Mouse (Mus musculus) midbrain, embryonic 11.5 days (tissue): ENCODE results near the gene Tapbp. TPM values are rescaled to one million over a fixed set of nuclear protein-coding genes. Genes with fewer than 3 reads are reported as not detected.

Experiments
- ATAC-seq: fragments of 200-750 bp; cut with Nextera tagmentation; 2 replicates; pipeline ENCODE4 v1.8.0; 2017; ENCODE audit warnings: moderate TSS enrichment, moderate library complexity; ENCODE audit not compliant: low FRiP score
- DNase-seq: peaks from one replicate; pipeline ENCODE4 v3.0.0; 2015; ENCODE audit warnings: low spot score; ENCODE audit errors: missing footprints
- H3K27ac ChIP-seq: fragments of 300-500 bp; sonication (generic); 2 replicates; pipeline ENCODE4 v1.5.1; 2014; ENCODE audit warnings: low read depth, low read length
- H3K27me3 ChIP-seq: fragments of 300-500 bp; sonication (generic); 2 replicates; pipeline ENCODE4 v1.6.1; 2014; ENCODE audit warnings: mild to moderate bottlenecking, low read length, moderate library complexity, mixed read lengths; ENCODE audit not compliant: control insufficient read depth, insufficient read depth
- H3K36me3 ChIP-seq: fragments of 300-500 bp; sonication (generic); 2 replicates; pipeline ENCODE4 v1.6.1; 2014; ENCODE audit warnings: mild to moderate bottlenecking, low read length, moderate library complexity, mixed read lengths; ENCODE audit not compliant: control insufficient read depth, insufficient read depth
- H3K4me1 ChIP-seq: fragments of 300-500 bp; sonication (generic); 2 replicates; pipeline ENCODE4 v1.6.1; 2014; ENCODE audit warnings: low read length; ENCODE audit not compliant: control insufficient read depth, insufficient read depth
- H3K4me2 ChIP-seq: fragments of 300-500 bp; sonication (generic); 2 replicates; pipeline ENCODE4 v1.6.1; 2014; ENCODE audit warnings: mild to moderate bottlenecking, moderate library complexity
- H3K4me3 ChIP-seq: fragments of 300-500 bp; sonication (generic); 2 replicates; pipeline ENCODE4 v1.5.1; 2014; ENCODE audit warnings: low read depth, low read length
- H3K9ac ChIP-seq: fragments of 300-500 bp; sonication (generic); 2 replicates; pipeline ENCODE4 v1.6.1; 2014; ENCODE audit warnings: low read length
- H3K9me3 ChIP-seq: fragments of 300-500 bp; sonication (generic); 2 replicates; pipeline ENCODE4 v1.6.1; 2016; ENCODE audit warnings: low read length; ENCODE audit not compliant: control insufficient read depth
- WGBS: fragments of 180-500 bp; shearing (Covaris S2); extraction: QIAGEN DNeasy Blood & Tissue Kit; methylation state at CpG from one replicate; pipeline ENCODE4 v1.1.7; 2014; 5-methylcytosine and 5-hydroxymethylcytosine counted together
- polyA plus RNA-seq: library from polyadenylated mRNA; unstranded; fragments of >200 nt; fragmentation: Nextera tagmentation; extraction: Ambion mirVana; gene quantifications from 2 replicates; pipeline ENCODE4 v1.2.1, GENCODE M21; 2014

Gene Tapbp
- polyA plus RNA-seq, 1 experiment from 2014 or later: 14.8 TPM

- peaks cover 28% of the 10 kb centered on the region for H3K36me3 ChIP-seq
- peak; percentile 48 for ATAC-seq
These were observed 39.2 kb downstream of the Tapbp start for GRCm38 (mm10) chr17:33954646-33955554.

DNA sequence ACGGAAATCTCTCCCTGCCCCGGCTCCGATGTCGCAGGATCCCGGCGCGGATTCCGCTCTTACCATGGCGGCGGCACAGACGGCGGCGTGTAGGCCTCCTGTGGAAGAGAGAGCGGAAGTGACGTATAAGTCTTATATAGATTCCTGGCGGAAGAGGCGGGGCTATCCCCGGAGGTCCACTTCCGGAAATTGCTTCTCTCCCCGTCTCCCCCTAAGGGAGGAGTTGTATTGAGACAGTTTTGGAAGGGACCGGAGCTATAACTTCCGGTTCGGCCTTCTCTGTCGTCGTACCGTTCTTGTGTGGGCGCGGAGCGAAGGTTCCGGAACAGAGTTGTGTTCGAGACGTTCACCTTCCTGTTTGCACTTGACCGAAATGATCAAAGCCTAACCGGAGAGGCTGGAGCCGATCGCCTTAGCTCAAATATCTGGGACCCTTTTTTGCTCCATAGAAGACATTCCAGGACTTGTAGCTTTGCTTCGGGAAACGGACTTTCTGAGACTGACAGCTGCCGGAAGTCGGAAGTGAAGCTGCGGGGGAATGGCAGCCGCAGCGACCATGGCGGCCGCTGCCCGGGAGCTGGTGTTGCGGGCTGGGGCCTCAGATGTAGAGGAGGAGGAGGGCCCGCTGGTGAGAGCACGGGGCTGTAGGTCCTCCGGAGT, 40.0 kb downstream of the Tapbp start, which contains the start of the genes Vps52 and Rps18:
Vps52 (plus strand) TSS at position 258 of the 660 bp plus-strand sequence.
Rps18 (minus strand) TSS at position 447 of the 660 bp plus-strand sequence.
- H3K9ac ChIP-seq: peak within 1 kb of the TSS; percentile 99
- DNase-seq (peak; percentile 100), ATAC-seq (peak; percentile 88)
- peak within 1 kb of the TSS; percentile 84 for H3K27ac ChIP-seq
- under 1% methylated on average over 50 of the region's 50 CpGs for WGBS
- peak within 1 kb of the TSS; percentile 98 for H3K4me3 ChIP-seq
- H3K9me3 ChIP-seq: no peaks in the 10 kb centered on the region
- peaks cover 24% of the 10 kb centered on the region for H3K36me3 ChIP-seq
- H3K27me3 ChIP-seq: no peaks in the 10 kb centered on the region
- H3K4me2 ChIP-seq: peak within 1 kb of the TSS; percentile 99
- peaks cover 44% of the 10 kb centered on the region for H3K4me1 ChIP-seq

More at GRCm38 (mm10) chr17:33954646-33955554, 39.2 kb downstream of the Tapbp start:
- DNase-seq: peak; percentile 83
- Histone ChIP-seq H3K9me3 (no peaks in the 10 kb centered on the region), H3K9ac (peak overlapping the region; percentile 99), H3K4me3 (peak overlapping the region; percentile 98), H3K27ac (peak overlapping the region; percentile 84), H3K4me2 (peak overlapping the region; percentile 99), H3K4me1 (peaks cover 44% of the 10 kb centered on the region), H3K27me3 (no peaks in the 10 kb centered on the region)
- 1% methylated on average over 33 of the region's 33 CpGs for WGBS

- H3K27me3 ChIP-seq: no peaks in the 10 kb centered on the region
- H3K4me3 ChIP-seq: peak overlapping the region; percentile 98
- DNase-seq (no peak), ATAC-seq (no peak)
- 9% methylated on average over 10 of the region's 10 CpGs for WGBS
- H3K36me3 ChIP-seq: peaks cover 24% of the 10 kb centered on the region
- no peak overlapping the region for H3K27ac ChIP-seq
- peak overlapping the region; percentile 82 for H3K9ac ChIP-seq
- H3K9me3 ChIP-seq: no peaks in the 10 kb centered on the region
- peak overlapping the region; percentile 78 for H3K4me2 ChIP-seq
- H3K4me1 ChIP-seq: peaks cover 38% of the 10 kb centered on the region
These were observed 40.6 kb downstream of the Tapbp start for GRCm38 (mm10) chr17:33956336-33956735.

GRCm38 (mm10) chr17:33957493-33957892, 41.8 kb downstream of the Tapbp start:
- H3K4me1 ChIP-seq: peaks cover 28% of the 10 kb centered on the region
- no peak for DNase-seq
- H3K4me2 ChIP-seq: no peak overlapping the region
- no peaks in the 10 kb centered on the region for H3K9me3 ChIP-seq
- H3K27ac ChIP-seq: no peak overlapping the region
- H3K4me3 ChIP-seq: no peak overlapping the region
- ATAC-seq: no peak
- H3K36me3 ChIP-seq: peaks cover 18% of the 10 kb centered on the region; the same call in 1 of the 2 replicates
- H3K27me3 ChIP-seq: no peaks in the 10 kb centered on the region
- 84% methylated on average over 6 of the region's 6 CpGs for WGBS
- no peak overlapping the region for H3K9ac ChIP-seq

- peaks cover 16% of the 10 kb centered on the region for H3K36me3 ChIP-seq
- H3K27ac ChIP-seq: no peak overlapping the region
- 95% methylated on average over 11 of the region's 11 CpGs for WGBS
These were observed 42.8 kb downstream of the Tapbp start for GRCm38 (mm10) chr17:33958451-33958850.

GRCm38 (mm10) chr17:33959135-33959534, 43.4 kb downstream of the Tapbp start:
- Histone ChIP-seq H3K9ac (no peak overlapping the region), H3K4me1 (peaks cover 14% of the 10 kb centered on the region), H3K36me3 (peaks cover 15% of the 10 kb centered on the region), H3K27me3 (no peaks in the 10 kb centered on the region), H3K4me3 (no peak overlapping the region), H3K9me3 (no peaks in the 10 kb centered on the region), H3K27ac (no peak overlapping the region), H3K4me2 (no peak overlapping the region)
- no peak for DNase-seq
- ATAC-seq: no peak
- WGBS: 93% methylated on average over 13 of the region's 13 CpGs

More at GRCm38 (mm10) chr17:33958451-33958850, 42.8 kb downstream of the Tapbp start:
- Histone ChIP-seq H3K9me3 (no peaks in the 10 kb centered on the region), H3K9ac (no peak overlapping the region), H3K27me3 (no peaks in the 10 kb centered on the region), H3K4me1 (peaks cover 19% of the 10 kb centered on the region), H3K4me3 (no peak overlapping the region), H3K4me2 (no peak overlapping the region)
- DNase-seq (no peak), ATAC-seq (no peak)

- WGBS: 91% methylated on average over 15 of the region's 15 CpGs
- no peak overlapping the region for H3K9ac ChIP-seq
- DNase-seq (no peak), ATAC-seq (no peak)
- H3K4me1 ChIP-seq: peaks cover 7% of the 10 kb centered on the region
- H3K27me3 ChIP-seq: no peaks in the 10 kb centered on the region
- H3K9me3 ChIP-seq: no peaks in the 10 kb centered on the region
- H3K36me3 ChIP-seq: peaks cover 15% of the 10 kb centered on the region
- H3K4me3 ChIP-seq: no peak overlapping the region
- no peak overlapping the region for H3K27ac ChIP-seq
- no peak overlapping the region for H3K4me2 ChIP-seq
These were observed 44.2 kb downstream of the Tapbp start for GRCm38 (mm10) chr17:33959948-33960347.

DNA sequence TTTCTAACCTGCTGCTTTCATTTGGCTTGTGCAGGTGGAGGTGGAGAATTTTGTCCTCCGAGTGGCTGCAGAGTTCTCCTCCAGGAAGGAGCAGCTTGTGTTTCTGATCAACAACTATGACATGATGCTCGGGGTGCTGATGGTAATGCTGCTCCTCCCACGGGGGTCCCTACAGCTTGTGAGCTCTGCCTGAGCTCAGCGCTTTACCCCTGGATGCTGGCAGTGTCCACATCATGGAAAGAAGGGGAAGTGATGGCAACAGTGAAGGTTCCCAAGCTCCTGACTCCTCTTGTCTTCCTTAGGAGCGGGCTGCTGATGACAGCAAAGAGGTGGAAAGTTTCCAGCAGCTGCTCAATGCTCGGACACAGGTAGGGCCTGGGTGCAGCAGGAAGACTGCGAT, 47.2 kb downstream of the Tapbp start:
- H3K36me3 ChIP-seq: peaks cover 15% of the 10 kb centered on the region
- no peak for DNase-seq
- H3K9ac ChIP-seq: no peak overlapping the region
- H3K27me3 ChIP-seq: no peaks in the 10 kb centered on the region
- no peak overlapping the region for H3K4me2 ChIP-seq
- no peaks in the 10 kb centered on the region for H3K4me1 ChIP-seq
- H3K9me3 ChIP-seq: no peaks in the 10 kb centered on the region
- ATAC-seq: no peak
- H3K4me3 ChIP-seq: no peak overlapping the region
- no peak overlapping the region for H3K27ac ChIP-seq
- 96% methylated on average over 7 of the region's 7 CpGs for WGBS
